Mouse (Mus musculus) kidney, embryonic 14.5 days (tissue): Measurements from ENCODE around the gene Tbx6. TPM values are rescaled to one million over a fixed set of nuclear protein-coding genes. Genes with fewer than 3 reads are reported as not detected.

Experiments
- ATAC-seq: fragments of 200-750 bp; cut with Nextera tagmentation; 2 replicates; pipeline ENCODE4 v1.8.0; 2017; ENCODE audit warnings: moderate number of reproducible peaks, mild to moderate bottlenecking, moderate TSS enrichment, moderate library complexity; ENCODE audit not compliant: low FRiP score, low TSS enrichment
- H3K27ac ChIP-seq: fragments of 300-500 bp; sonication (generic); 2 replicates; pipeline ENCODE4 v1.5.1; 2014; ENCODE audit warnings: low read depth, mild to moderate bottlenecking, low read length, moderate library complexity, mixed read lengths
- H3K27me3 ChIP-seq: fragments of 300-500 bp; sonication (generic); 2 replicates; pipeline ENCODE4 v1.6.1; 2014; ENCODE audit warnings: mild to moderate bottlenecking, low read length; ENCODE audit not compliant: control insufficient read depth, insufficient read depth
- H3K36me3 ChIP-seq: fragments of 300-500 bp; sonication (generic); 2 replicates; pipeline ENCODE4 v1.6.1; 2014; ENCODE audit warnings: low read length, mixed read lengths; ENCODE audit not compliant: control insufficient read depth, insufficient read depth
- H3K4me1 ChIP-seq: fragments of 300-500 bp; sonication (generic); 2 replicates; pipeline ENCODE4 v1.6.1; 2014; ENCODE audit warnings: low read length, mixed read lengths; ENCODE audit not compliant: control insufficient read depth, insufficient read depth
- H3K4me2 ChIP-seq: fragments of 300-500 bp; sonication (generic); replicated peaks from 2 replicates; pipeline ENCODE4 v1.6.1; 2014; ENCODE audit warnings: low read depth, mild to moderate bottlenecking, low read length
- H3K4me3 ChIP-seq: fragments of 300-500 bp; sonication (generic); 2 replicates; pipeline ENCODE4 v1.5.1; 2014; ENCODE audit warnings: mild to moderate bottlenecking, low read length
- H3K9ac ChIP-seq: fragments of 300-500 bp; sonication (generic); 2 replicates; pipeline ENCODE4 v1.6.1; 2014; ENCODE audit warnings: low read depth, mild to moderate bottlenecking, low read length, moderate library complexity
- H3K9me3 ChIP-seq: fragments of 300-500 bp; sonication (generic); 2 replicates; pipeline ENCODE4 v1.6.1; 2016; ENCODE audit warnings: low read length; ENCODE audit not compliant: control insufficient read depth
- WGBS: fragments of 180-500 bp; shearing (Covaris S2); extraction: QIAGEN DNeasy Blood & Tissue Kit; methylation state at CpG from one replicate; pipeline ENCODE4 v1.1.7; 2014; 5-methylcytosine and 5-hydroxymethylcytosine counted together
- polyA plus RNA-seq: library from polyadenylated mRNA; unstranded; fragments of >200 nt; fragmentation: Nextera tagmentation; extraction: Ambion mirVana; gene quantifications from 2 replicates; pipeline ENCODE4 v1.2.1, GENCODE M21; 2014

The Tbx6 gene
- polyA plus RNA-seq, 1 experiment from 2014 or later, result 0.24 TPM

DNA sequence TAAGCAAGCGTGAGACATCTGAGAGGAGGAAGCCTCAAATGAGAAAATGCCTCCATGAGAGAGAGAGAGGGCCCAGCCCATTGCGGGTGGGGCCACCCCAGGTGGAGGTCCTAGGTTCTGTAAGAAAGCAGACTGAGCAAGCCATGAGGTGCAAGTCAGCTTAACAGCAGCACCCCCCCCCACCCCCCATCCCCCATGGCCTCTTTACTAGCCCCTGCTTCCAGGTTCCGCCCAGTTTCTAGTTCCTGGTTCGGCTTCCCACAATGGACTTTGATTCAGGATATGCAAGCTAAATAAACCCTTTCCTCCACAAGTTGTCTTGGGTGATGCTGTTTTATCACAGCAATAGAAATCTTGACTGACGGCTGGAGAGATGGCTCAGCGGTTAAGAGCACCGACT is 32.5 kb upstream of the Tbx6 start:
- 72% methylated on average over 7 of the region's 7 CpGs for WGBS
- Histone ChIP-seq H3K4me1 (no peaks in the 10 kb centered on the region), H3K4me3 (no peak overlapping the region), H3K9ac (no peak overlapping the region), H3K36me3 (no peaks in the 10 kb centered on the region), H3K9me3 (0 out of 2 replicates have a peak, but pooled peaks cover 3% of the 10 kb centered on the region), H3K27me3 (no peaks in the 10 kb centered on the region), H3K27ac (no peak overlapping the region), H3K4me2 (no peak overlapping the region)
- ATAC-seq, result no peak

DNA sequence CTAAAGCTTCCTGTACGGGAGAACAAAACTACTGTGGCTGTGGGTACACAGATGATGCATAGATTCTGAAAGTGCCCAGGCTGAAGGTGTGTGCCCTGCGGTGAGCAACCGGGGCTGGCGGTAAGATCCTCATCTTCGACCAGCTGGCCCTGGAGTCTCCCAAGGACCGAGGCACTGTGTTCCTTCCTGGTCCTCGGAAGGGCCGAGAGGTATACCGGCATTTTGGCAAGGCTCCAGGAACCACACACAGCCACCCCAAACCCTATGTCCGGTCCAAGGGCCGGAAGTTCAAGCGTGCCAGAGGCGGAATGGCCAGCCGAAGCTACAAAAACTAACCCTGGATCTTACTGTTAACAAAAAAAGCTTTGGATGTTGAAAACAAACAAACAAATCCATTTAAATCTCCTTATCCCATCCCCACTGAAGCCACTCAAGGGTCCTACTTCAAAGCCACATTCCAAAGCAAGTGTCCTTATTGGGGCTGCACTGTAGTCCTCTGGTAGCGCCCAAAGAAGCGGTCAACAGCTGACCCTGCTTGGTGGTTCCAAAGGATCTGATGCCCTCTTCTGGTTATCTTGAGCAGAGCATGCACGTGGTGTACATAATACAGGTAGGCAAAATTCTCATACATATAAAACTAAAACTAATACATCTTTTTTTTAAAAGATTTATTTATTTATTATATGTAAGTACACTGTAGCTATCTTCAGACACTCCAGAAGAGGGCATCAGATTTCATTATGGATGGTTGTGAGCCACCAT is 31.5 kb upstream of the Tbx6 start:
- ATAC-seq, result no peak
- Histone ChIP-seq H3K4me1 (0 out of 2 replicates have a peak, but pooled peaks cover 3% of the 10 kb centered on the region), H3K4me3 (no peak overlapping the region), H3K27me3 (no peaks in the 10 kb centered on the region), H3K4me2 (no peak overlapping the region), H3K9me3 (0 out of 2 replicates have a peak, but pooled peaks cover 3% of the 10 kb centered on the region), H3K9ac (no peak overlapping the region), H3K27ac (no peak overlapping the region), H3K36me3 (no peaks in the 10 kb centered on the region)
- WGBS, result 96% methylated on average over 17 of the region's 17 CpGs

DNA sequence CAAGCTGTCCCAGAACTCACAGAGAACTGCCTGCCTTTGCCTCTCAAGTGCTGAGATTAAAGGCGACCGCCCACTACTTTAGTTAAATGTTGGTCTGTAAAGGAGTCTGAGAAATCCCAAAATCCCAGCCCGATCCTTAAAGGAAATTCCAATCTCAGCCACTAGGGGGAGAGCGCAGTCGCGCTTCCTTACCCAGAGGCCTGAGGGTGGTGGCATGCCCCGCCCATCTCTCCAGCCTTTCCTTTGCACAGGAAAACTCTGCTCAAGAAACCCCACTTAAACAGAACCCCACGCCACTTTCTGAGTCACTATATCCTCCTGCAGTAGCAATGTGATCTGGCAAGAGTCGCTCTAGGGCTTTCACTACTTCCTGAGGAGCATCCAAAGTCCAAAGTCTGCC is 26.4 kb upstream of the Tbx6 start:
- Histone ChIP-seq H3K27me3 (no peaks in the 10 kb centered on the region), H3K4me3 (no peak overlapping the region), H3K4me2 (no peak overlapping the region; the same call in 1 of the 2 replicates), H3K9ac (peak overlapping the region; percentile 28; the same call in 1 of the 2 replicates), H3K4me1 (0 out of 2 replicates have a peak, but pooled peaks cover 8% of the 10 kb centered on the region), H3K9me3 (0 out of 2 replicates have a peak, but pooled peaks cover 3% of the 10 kb centered on the region), H3K27ac (no peak overlapping the region), H3K36me3 (no peaks in the 10 kb centered on the region)
- ATAC-seq, result peak; percentile 61
- 1% methylated on average over 9 of the region's 9 CpGs for WGBS

DNA sequence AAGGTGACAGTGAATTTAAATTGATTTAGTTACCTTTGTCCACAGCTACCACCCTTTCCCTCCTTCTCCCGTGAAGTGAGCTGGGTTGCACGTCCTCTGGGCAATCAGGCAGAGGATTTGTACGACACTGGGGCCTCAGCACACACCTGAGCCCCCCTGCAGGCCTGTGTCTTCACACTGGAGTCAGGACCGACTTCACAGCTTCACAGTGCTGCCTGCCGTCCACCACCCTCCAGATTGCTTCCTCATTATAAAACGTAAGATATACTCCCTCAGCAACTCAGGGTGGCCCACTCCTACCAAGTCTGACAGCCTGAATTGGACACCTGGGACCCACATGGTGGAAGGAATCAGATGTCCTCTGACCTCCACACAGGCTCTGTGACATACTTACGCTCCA is 22.7 kb upstream of the Tbx6 start:
- no peak for ATAC-seq
- WGBS, result 65% methylated on average over 7 of the region's 7 CpGs
- no peaks in the 10 kb centered on the region for H3K9me3 ChIP-seq
- H3K9ac ChIP-seq, result no peak overlapping the region
- H3K4me2 ChIP-seq, result no peak overlapping the region
- peaks cover 24% of the 10 kb centered on the region; the same call in 1 of the 2 replicates for H3K4me1 ChIP-seq
- H3K27me3 ChIP-seq, result no peaks in the 10 kb centered on the region
- H3K4me3 ChIP-seq, result no peak overlapping the region
- H3K36me3 ChIP-seq, result peaks cover 22% of the 10 kb centered on the region
- H3K27ac ChIP-seq, result no peak overlapping the region

DNA sequence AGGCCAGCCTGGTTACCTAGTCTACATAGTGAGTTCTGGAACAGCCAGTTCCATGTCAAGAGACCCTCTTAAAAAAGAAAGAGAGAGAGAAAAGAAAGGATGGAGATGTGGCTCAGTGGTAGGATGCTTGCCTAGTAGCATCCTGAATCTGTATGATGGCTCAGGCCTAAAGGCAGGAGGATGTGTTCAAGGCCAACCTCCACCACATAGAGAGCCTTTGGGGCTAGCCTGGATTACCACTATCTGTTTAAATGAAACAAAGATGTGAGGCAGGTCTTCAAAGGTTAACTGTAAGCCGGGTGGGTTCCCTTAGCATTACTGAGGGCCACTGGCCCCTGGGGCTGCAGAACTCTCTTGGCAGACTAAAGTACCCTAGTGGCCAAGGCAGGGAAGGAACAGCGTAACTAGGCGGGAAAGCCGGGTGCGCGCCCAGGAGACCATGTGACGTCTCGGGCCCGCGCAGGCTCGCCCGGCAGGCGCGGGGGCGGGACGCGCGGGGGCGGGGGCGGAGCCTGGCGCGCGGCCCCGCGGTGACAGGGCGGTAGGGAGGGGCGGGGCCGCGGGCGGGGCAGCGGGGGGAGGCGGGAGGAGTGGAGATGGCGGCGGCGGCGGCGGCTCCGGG is 22.1 kb upstream of the Tbx6 start, which contains the start of gene Mapk3:
Gene Mapk3, plus strand, starts transcription at position 552 of the 622 bp plus-strand sequence.
- Histone ChIP-seq H3K4me1 (peaks cover 24% of the 10 kb centered on the region; the same call in 1 of the 2 replicates), H3K9ac (peak within 1 kb of the TSS; percentile 86), H3K4me2 (peak within 1 kb of the TSS; percentile 71), H3K36me3 (peaks cover 28% of the 10 kb centered on the region), H3K9me3 (no peaks in the 10 kb centered on the region), H3K27ac (peak within 1 kb of the TSS; percentile 95), H3K27me3 (no peaks in the 10 kb centered on the region), H3K4me3 (peak within 1 kb of the TSS; percentile 82)
- WGBS, result 1% methylated on average over 27 of the region's 38 CpGs
- peak; percentile 63 for ATAC-seq

DNA sequence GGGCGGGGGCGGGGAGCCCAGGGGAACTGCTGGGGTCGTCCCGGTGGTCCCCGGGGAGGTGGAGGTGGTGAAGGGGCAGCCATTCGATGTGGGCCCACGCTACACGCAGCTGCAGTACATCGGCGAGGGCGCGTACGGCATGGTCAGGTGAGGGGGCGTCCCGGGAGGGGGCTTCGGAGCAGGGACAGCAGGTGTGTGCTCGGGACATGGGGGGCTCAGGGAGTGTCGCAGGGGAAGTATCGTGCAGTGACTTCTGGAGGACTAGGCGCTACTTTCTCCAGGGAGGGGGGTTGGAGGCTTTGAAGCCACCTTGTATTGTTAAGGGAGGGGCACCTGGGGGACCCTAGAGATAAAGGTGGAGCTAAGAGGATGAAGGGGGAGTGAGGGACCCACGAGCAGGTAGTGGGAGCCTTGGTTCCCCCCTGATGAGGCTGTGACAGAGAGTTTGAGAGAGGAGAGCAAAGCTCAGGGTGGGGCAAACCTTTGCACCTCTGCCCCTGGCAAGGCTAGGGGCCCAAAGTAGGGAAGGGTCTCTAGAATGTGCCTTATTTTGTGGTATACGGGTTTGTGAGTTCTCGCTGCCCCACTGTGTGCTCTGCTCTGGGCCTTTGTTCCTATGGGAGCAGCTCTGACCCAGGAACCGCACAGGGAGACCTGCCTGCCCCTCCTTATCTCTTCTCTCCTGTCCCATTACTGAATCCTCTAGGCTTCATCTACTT is 21.5 kb upstream of the Tbx6 start:
- H3K4me1 ChIP-seq, result peaks cover 21% of the 10 kb centered on the region; the same call in 1 of the 2 replicates
- H3K36me3 ChIP-seq, result peaks cover 35% of the 10 kb centered on the region
- peak overlapping the region; percentile 71 for H3K4me2 ChIP-seq
- peak overlapping the region; percentile 86 for H3K9ac ChIP-seq
- under 1% methylated on average over 22 of the region's 24 CpGs for WGBS
- ATAC-seq, result peak; percentile 58
- H3K27ac ChIP-seq, result peak overlapping the region; percentile 95
- H3K27me3 ChIP-seq, result no peaks in the 10 kb centered on the region
- no peaks in the 10 kb centered on the region for H3K9me3 ChIP-seq
- peak overlapping the region; percentile 82 for H3K4me3 ChIP-seq

DNA sequence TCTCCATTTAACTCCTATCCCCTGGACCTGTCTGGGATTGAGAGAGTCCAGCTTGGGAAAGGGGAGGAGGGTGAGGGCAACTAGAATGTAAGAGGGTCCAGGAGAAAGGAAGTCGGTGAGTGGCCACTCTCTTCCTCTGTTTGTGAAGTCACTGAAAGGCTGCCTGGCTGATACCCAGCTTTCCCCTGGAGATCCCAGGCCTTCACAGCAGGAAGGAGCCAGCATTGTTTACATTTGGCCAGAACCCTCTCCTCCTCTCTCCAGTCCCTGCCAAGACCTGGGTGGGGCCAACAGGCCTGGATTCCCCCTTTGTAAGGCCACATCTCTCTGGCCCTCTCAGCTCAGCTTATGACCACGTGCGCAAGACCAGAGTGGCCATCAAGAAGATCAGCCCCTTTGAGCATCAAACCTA is 20.9 kb upstream of the Tbx6 start:
- Histone ChIP-seq H3K4me1 (peaks cover 16% of the 10 kb centered on the region; the same call in 1 of the 2 replicates), H3K36me3 (peaks cover 41% of the 10 kb centered on the region), H3K27me3 (no peaks in the 10 kb centered on the region), H3K9ac (peak overlapping the region; percentile 86), H3K27ac (peak overlapping the region; percentile 95), H3K4me2 (peak overlapping the region; percentile 71), H3K9me3 (no peaks in the 10 kb centered on the region), H3K4me3 (peak overlapping the region; percentile 82)
- 15% methylated on average over 3 of the region's 3 CpGs for WGBS
- peak; percentile 56 for ATAC-seq

DNA sequence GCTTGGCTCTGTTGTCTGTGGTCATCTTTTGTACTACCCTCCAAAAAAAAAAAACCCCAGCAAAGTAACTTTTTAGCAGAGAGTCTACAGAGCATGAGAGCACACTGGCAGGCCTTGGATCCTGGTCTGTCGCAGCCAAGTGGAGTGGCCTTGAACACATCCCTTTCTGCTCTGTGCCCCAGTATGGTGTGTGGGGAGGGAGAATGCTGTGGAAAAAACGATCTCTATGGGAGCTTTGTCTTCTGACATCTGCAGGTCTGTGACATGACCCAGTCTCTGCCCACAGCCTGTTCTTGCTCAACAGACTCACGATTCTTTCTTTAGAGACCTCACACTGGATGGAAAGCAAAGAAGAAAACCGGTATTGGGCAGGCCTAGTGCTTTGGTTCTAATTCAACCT is 20.3 kb upstream of the Tbx6 start:
- no peaks in the 10 kb centered on the region for H3K9me3 ChIP-seq
- no peak for ATAC-seq
- 60% methylated on average over 4 of the region's 4 CpGs for WGBS
- peak overlapping the region; percentile 82; the same call in 1 of the 2 replicates for H3K4me3 ChIP-seq
- H3K27ac ChIP-seq, result peak overlapping the region; percentile 95; the same call in 1 of the 2 replicates
- peaks cover 16% of the 10 kb centered on the region; the same call in 1 of the 2 replicates for H3K4me1 ChIP-seq
- H3K27me3 ChIP-seq, result no peaks in the 10 kb centered on the region
- H3K36me3 ChIP-seq, result peaks cover 46% of the 10 kb centered on the region
- H3K4me2 ChIP-seq, result peak overlapping the region; percentile 71
- H3K9ac ChIP-seq, result peak overlapping the region; percentile 86; the same call in 1 of the 2 replicates
